Mouse (Mus musculus): ENCODE data around the gene Sinhcaf. TPM values are rescaled to one million over a fixed set of nuclear protein-coding genes. Genes with fewer than 3 reads are reported as not detected.
A peak's percentile ranks its signal among the peaks of the same experiment; 100 is the strongest.

The Sinhcaf gene
- polyA plus RNA-seq, 1 experiment from 2014 or later, result 27.6 TPM

DNA sequence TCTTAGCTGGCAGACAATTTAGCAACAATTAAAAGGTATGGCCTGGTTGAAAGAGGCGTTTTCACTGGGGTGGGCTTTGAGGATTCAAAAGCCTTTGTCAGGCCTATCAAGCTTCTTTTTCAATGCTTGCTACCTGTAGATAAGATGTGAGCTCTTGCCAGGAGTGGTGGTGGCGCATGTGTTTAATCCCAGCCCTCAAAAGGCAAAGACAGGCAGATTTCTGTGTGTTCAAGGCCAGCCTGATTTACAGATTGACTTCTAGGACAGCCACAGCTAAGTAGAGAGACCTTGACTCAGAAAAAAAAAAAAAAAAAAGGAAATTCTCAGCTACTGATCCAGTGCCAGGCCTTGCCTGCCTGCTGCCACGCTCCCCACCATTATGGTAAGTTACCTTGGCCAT lies 43.5 kb downstream of the Sinhcaf start:
- ATAC-seq (ENCODE audit: low FRiP score, low TSS enrichment) (no peak), DNase-seq (ENCODE audit: low spot score) (no peak)
- Histone ChIP-seq H3K4me2 (replicated peaks; ENCODE audit: low read depth) (no peak overlapping the region), H3K27ac (replicated peaks) (no peak overlapping the region), H3K9me3 (ENCODE audit: control insufficient read depth, low read length) (no peaks in the 10 kb centered on the region), H3K27me3 (ENCODE audit: control insufficient read depth, insufficient read depth, low read length) (no peaks in the 10 kb centered on the region), H3K9ac (ENCODE audit: low read length) (no peak overlapping the region), H3K36me3 (ENCODE audit: control insufficient read depth, insufficient read depth, low read length) (no peaks in the 10 kb centered on the region), H3K4me1 (replicated peaks; ENCODE audit: control insufficient read depth, insufficient read depth) (no peaks in the 10 kb centered on the region), H3K4me3 (ENCODE audit: low read depth, low read length) (no peak overlapping the region)
- WGBS, result 73% methylated on average over 3 of the region's 3 CpGs
- TF ChIP-seq CTCF (IDR thresholded peaks at IDR 0.05; ENCODE audit: low read depth) (no peak), EP300 (optimal IDR thresholded peaks at IDR 0.05) (no peak)

DNA sequence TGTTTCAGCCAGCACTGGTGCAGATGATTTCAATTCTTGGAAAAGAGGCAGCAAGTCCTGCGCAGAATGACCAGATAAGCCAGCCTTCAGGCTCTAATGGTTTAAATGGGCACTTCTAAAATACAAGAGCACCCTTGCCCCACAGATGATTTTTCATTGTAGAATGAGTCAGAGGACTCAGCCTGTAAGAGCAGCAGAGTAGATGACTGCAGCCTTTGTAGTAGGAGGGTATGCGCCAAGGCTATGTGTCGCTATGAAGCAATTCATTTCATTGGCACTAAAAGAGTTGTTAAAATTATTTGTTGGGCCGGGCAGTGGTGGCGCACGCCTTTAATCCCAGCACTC lies 49.8 kb downstream of the Sinhcaf start:
- Histone ChIP-seq H3K27ac (replicated peaks) (peak overlapping the region; percentile 75), H3K4me2 (replicated peaks; ENCODE audit: low read depth) (peak overlapping the region; percentile 72), H3K4me3 (ENCODE audit: low read depth, low read length) (peak overlapping the region; percentile 62), H3K4me1 (replicated peaks; ENCODE audit: control insufficient read depth, insufficient read depth) (no peaks in the 10 kb centered on the region), H3K9me3 (ENCODE audit: control insufficient read depth, low read length) (no peaks in the 10 kb centered on the region), H3K36me3 (ENCODE audit: control insufficient read depth, insufficient read depth, low read length) (no peaks in the 10 kb centered on the region), H3K27me3 (ENCODE audit: control insufficient read depth, insufficient read depth, low read length) (no peaks in the 10 kb centered on the region), H3K9ac (ENCODE audit: low read length) (peak overlapping the region; percentile 63)
- DNase-seq (ENCODE audit: low spot score) (no peak), ATAC-seq (ENCODE audit: low FRiP score, low TSS enrichment) (peak; percentile 54; the same call in 1 of the 2 replicates)
- WGBS, result 42% methylated on average over 6 of the region's 6 CpGs
- TF ChIP-seq EP300 (optimal IDR thresholded peaks at IDR 0.05) (no peak), CTCF (IDR thresholded peaks at IDR 0.05; ENCODE audit: low read depth) (no peak)

DNA sequence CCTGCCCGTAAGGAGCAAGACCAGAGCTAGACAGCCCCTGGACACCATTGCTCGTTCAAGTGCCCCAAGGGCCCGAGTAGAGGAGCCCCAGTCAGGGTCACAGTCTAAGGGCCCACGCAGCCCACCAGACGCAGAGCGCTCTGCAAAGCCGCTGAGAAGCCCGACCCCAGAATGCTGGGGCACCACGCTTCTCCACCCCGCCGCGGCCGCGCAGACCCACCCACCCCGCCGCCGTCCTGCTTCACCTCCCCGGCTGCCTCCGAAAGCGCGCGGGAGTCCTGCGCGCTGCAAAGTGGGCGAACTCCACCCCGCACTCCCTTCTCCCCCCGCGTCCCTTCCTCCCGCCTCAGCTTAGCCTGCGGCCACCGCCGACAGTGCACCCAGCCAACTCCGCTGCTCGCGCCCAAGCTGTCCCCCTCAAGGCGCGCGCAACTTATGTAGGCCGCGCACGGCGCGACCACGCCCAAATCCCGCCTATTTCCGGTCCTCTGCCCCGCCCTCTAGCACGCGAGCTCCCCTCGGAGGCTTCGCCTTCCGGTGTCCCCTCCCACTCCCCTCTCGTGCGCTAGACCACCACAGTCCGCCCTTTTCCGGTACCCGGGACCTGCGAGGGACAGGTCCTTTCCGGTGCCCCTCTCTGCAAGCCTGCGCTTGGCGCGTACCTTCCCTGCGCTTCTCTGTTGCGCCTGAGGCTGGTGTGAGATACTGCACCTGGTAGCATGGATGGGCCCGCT lies 50.3 kb downstream of the Sinhcaf start, which contains the start of gene Caprin2:
Caprin2 (minus strand) TSS at position 465 of the 734 bp plus-strand sequence.
- ATAC-seq (ENCODE audit: low FRiP score, low TSS enrichment), result peak; percentile 97
- peak within 1 kb of the TSS; percentile 75 for H3K27ac ChIP-seq (replicated peaks)
- H3K4me2 ChIP-seq (replicated peaks; ENCODE audit: low read depth), result peak within 1 kb of the TSS; percentile 72
- peak; percentile 92 for DNase-seq (ENCODE audit: low spot score)
- WGBS, result under 1% methylated on average over 63 of the region's 65 CpGs
- H3K9ac ChIP-seq (ENCODE audit: low read length), result peak within 1 kb of the TSS; percentile 63
- no peaks in the 10 kb centered on the region for H3K4me1 ChIP-seq (replicated peaks; ENCODE audit: control insufficient read depth, insufficient read depth)
- TF ChIP-seq EP300 (optimal IDR thresholded peaks at IDR 0.05) (no peak), CTCF (IDR thresholded peaks at IDR 0.05; ENCODE audit: low read depth) (peak; percentile 46)
- peak within 1 kb of the TSS; percentile 62 for H3K4me3 ChIP-seq (ENCODE audit: low read depth, low read length)
- H3K36me3 ChIP-seq (ENCODE audit: control insufficient read depth, insufficient read depth, low read length), result no peaks in the 10 kb centered on the region
- H3K9me3 ChIP-seq (ENCODE audit: control insufficient read depth, low read length), result no peaks in the 10 kb centered on the region
- H3K27me3 ChIP-seq (ENCODE audit: control insufficient read depth, insufficient read depth, low read length), result no peaks in the 10 kb centered on the region

DNA sequence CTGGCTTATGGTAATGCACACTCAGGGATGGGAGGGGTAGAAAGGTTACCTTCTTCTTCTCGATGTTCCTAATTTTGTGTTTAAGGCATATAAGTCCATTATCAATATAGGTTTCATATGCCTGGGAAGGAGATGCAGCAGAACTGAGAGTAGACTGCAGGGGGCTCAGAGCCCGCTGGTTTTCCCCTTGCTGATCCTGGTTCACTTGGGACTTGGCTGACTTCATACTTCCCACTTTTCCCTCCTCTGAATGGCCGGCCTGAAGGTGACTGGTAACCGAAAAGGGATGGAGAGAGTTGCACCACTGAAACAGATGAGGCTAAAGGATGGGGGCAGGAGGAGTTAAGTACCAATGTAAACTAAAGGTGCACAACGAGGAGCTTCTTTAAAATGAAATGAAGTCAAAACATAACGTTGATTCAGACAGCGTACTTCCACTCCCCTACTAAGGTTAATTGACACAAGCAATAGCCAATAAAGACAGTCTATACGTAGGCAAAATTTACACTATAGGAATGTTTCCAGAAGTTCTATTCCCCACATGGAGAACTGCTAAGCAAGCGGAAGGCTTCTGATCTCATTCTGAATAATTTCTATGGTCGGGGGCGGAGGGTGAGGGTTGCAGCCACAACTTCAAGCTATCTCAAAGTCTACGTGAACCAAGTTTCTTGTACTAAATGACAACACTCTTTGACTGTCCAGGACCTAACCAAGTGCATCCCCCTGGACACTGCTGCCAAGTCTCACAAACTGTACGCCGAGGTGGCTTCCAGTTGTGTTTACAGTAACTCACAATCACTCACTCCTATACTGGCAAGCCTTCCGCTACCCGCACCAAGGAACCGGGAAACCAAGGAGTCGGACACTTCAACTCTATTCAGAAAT lies 51.1 kb downstream of the Sinhcaf start:
- H3K4me2 ChIP-seq (replicated peaks; ENCODE audit: low read depth), result peak overlapping the region; percentile 72
- ATAC-seq (ENCODE audit: low FRiP score, low TSS enrichment) (no peak; the same call in 1 of the 2 replicates), DNase-seq (ENCODE audit: low spot score) (no peak)
- peak overlapping the region; percentile 75 for H3K27ac ChIP-seq (replicated peaks)
- no peaks in the 10 kb centered on the region for H3K36me3 ChIP-seq (ENCODE audit: control insufficient read depth, insufficient read depth, low read length)
- H3K4me1 ChIP-seq (replicated peaks; ENCODE audit: control insufficient read depth, insufficient read depth), result no peaks in the 10 kb centered on the region
- H3K9ac ChIP-seq (ENCODE audit: low read length), result peak overlapping the region; percentile 63
- WGBS, result 6% methylated on average over 18 of the region's 18 CpGs
- no peaks in the 10 kb centered on the region for H3K27me3 ChIP-seq (ENCODE audit: control insufficient read depth, insufficient read depth, low read length)
- H3K4me3 ChIP-seq (ENCODE audit: low read depth, low read length), result peak overlapping the region; percentile 62
- H3K9me3 ChIP-seq (ENCODE audit: control insufficient read depth, low read length), result no peaks in the 10 kb centered on the region
- TF ChIP-seq EP300 (optimal IDR thresholded peaks at IDR 0.05) (no peak), CTCF (IDR thresholded peaks at IDR 0.05; ENCODE audit: low read depth) (peak; percentile 44)

DNA sequence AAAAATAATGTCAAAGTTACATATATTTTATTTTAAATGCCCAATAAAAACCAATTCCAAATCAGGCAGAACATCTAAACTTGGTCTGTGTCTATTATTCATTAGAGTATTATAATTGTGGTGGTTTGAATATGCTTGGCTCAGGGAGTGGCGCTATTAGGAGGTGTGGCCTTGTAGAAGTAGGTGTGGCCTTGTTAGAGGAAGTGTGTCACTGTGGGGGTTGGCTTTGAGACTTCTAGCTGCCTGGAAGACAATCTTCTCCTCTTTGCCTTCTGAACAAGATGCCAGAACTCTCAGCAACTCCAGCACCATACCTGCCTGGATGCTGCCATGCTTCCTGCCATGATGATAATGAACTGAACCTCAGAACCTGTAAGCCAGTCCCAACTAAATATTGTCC lies 72.4 kb downstream of the Sinhcaf start:
- Histone ChIP-seq H3K27ac (replicated peaks) (no peak overlapping the region), H3K4me2 (replicated peaks; ENCODE audit: low read depth) (no peak overlapping the region), H3K36me3 (ENCODE audit: control insufficient read depth, insufficient read depth, low read length) (no peaks in the 10 kb centered on the region), H3K9me3 (ENCODE audit: control insufficient read depth, low read length) (no peaks in the 10 kb centered on the region), H3K4me1 (replicated peaks; ENCODE audit: control insufficient read depth, insufficient read depth) (no peaks in the 10 kb centered on the region), H3K27me3 (ENCODE audit: control insufficient read depth, insufficient read depth, low read length) (no peaks in the 10 kb centered on the region), H3K9ac (ENCODE audit: low read length) (no peak overlapping the region), H3K4me3 (ENCODE audit: low read depth, low read length) (no peak overlapping the region)
- TF ChIP-seq EP300 (optimal IDR thresholded peaks at IDR 0.05) (no peak), CTCF (IDR thresholded peaks at IDR 0.05; ENCODE audit: low read depth) (no peak)
- WGBS, result 90% methylated on average over 1 of the region's 1 CpGs
- ATAC-seq (ENCODE audit: low FRiP score, low TSS enrichment), result no peak
- DNase-seq (ENCODE audit: low spot score), result no peak

Other genes starting within 250 kb of the Sinhcaf start
- gene Ipo8, start 115.0 kb downstream of the Sinhcaf start, polyA plus RNA-seq (2015; fragmentation: Nextera tagmentation; extraction: Ambion mirVana), result 9.5 and 10.5 TPM in 2 replicates
- 4.0 and 5.0 TPM in 2 replicates for gene Caprin2, start 50.2 kb downstream of the Sinhcaf start, polyA plus RNA-seq (2015; fragmentation: Nextera tagmentation; extraction: Ambion mirVana)
- gene Dennd5b, start 155.2 kb upstream of the Sinhcaf start, polyA plus RNA-seq (2015; fragmentation: Nextera tagmentation; extraction: Ambion mirVana), result 1.7 and 2.0 TPM in 2 replicates
- not detected in 2 replicates for gene Gm10203, start 183.7 kb upstream of the Sinhcaf start, polyA plus RNA-seq (2015; fragmentation: Nextera tagmentation; extraction: Ambion mirVana)
- 12.6 and 12.9 TPM in 2 replicates for gene Etfbkmt, start 193.4 kb upstream of the Sinhcaf start, polyA plus RNA-seq (2015; fragmentation: Nextera tagmentation; extraction: Ambion mirVana)
- gene Amn1, start 242.2 kb upstream of the Sinhcaf start, polyA plus RNA-seq (2015; fragmentation: Nextera tagmentation; extraction: Ambion mirVana), result 20.1 and 20.2 TPM in 2 replicates

Data from stomach, postnatal 0 days (tissue).